Mouse (Mus musculus) kidney, postnatal 0 days (tissue): ENCODE measurements around the gene Senp6. TPM values are rescaled to one million over a fixed set of nuclear protein-coding genes. Genes with fewer than 3 reads are reported as not detected.
A peak's percentile ranks its signal among the peaks of the same experiment; 100 is the strongest.

Experiments used
- ATAC-seq: fragments of 200-750 bp; cut with Nextera tagmentation; replicated peaks from 2 replicates; pipeline ENCODE4 v1.8.0; 2017; ENCODE audit warnings: low read depth, moderate number of reproducible peaks, moderate TSS enrichment, moderate library complexity; ENCODE audit not compliant: low FRiP score
- DNase-seq: peaks from one replicate; pipeline ENCODE4 v3.0.0-alpha.2; 2016; ENCODE audit warnings: low spot score
- H3K27ac ChIP-seq: fragments of 300-500 bp; sonication (generic); 2 replicates; pipeline ENCODE4 v1.5.1; 2014; ENCODE audit warnings: mild to moderate bottlenecking
- H3K27me3 ChIP-seq: fragments of 300-500 bp; sonication (generic); 2 replicates; pipeline ENCODE4 v1.6.1; 2014; ENCODE audit warnings: low read length, mixed read lengths; ENCODE audit not compliant: insufficient read depth
- H3K36me3 ChIP-seq: fragments of 300-500 bp; sonication (generic); 2 replicates; pipeline ENCODE4 v1.6.1; 2014; ENCODE audit warnings: low read length, mixed read lengths; ENCODE audit not compliant: insufficient read depth
- H3K4me1 ChIP-seq: fragments of 300-500 bp; sonication (generic); replicated peaks from 2 replicates; pipeline ENCODE4 v1.6.1; 2014; ENCODE audit warnings: antibody characterized with exemption, low read length, mixed read lengths; ENCODE audit not compliant: insufficient read depth
- H3K4me2 ChIP-seq: fragments of 300-500 bp; sonication (generic); 2 replicates; pipeline ENCODE4 v1.6.1; 2014; ENCODE audit warnings: mild to moderate bottlenecking, low read length, moderate library complexity, mixed read lengths
- H3K4me3 ChIP-seq: fragments of 300-500 bp; sonication (generic); replicated peaks from 2 replicates; pipeline ENCODE4 v1.5.1; 2014; ENCODE audit warnings: low read depth, low read length
- H3K9ac ChIP-seq: fragments of 300-500 bp; sonication (generic); 2 replicates; pipeline ENCODE4 v1.6.1; 2014; ENCODE audit warnings: low read depth, low read length
- H3K9me3 ChIP-seq: fragments of 300-500 bp; sonication (generic); replicated peaks from 2 replicates; pipeline ENCODE4 v1.6.1; 2016; ENCODE audit warnings: low read length, inconsistent platforms, mixed read lengths
- CTCF ChIP-seq: IDR thresholded peaks from 2 replicates; pipeline ENCODE4 v1.5.1; 2016; ENCODE audit warnings: antibody characterized with exemption, low read depth, mild to moderate bottlenecking, moderate library complexity
- whole genome bisulfite sequencing: fragments of 180-500 bp; shearing (Covaris S2); extraction: QIAGEN DNeasy Blood & Tissue Kit; methylation state at CpG from one replicate; pipeline ENCODE4 v1.1.7; 2014; 5-methylcytosine and 5-hydroxymethylcytosine counted together
- polyA plus RNA-seq: library from polyadenylated mRNA; unstranded; fragments of >200 nt; fragmentation: Nextera tagmentation; extraction: Ambion mirVana; gene quantifications from 2 replicates; pipeline ENCODE4 v1.2.1, GENCODE M21; 2015

The Senp6 gene
- polyA plus RNA-seq, 1 experiment from 2014 or later, result 59.4 TPM

DNA sequence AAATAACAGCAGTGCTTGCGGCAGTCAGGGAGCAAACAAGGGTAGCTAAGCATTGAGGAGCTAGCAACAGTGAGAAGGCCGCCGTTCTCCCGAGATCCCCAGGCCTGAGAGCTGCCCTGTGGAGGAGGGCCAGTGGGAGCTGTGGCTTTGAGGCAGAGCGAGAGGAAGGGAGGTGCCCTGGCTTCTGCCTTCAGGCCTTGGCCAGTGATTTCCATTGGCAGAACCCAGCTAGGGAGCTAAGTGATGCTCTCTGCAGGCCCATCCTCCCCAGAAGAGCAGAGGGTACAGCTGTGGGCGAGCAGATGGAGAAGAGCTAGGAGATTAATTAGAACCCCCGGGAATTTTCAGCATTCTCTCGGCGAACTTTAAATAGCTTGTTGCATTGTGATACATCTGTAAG is 106.9 kb downstream of the Senp6 start:
- ATAC-seq (peak; percentile 71), DNase-seq (peak; percentile 70)
- no peak overlapping the region for H3K4me3 ChIP-seq
- H3K27ac ChIP-seq, result peak overlapping the region; percentile 61
- H3K36me3 ChIP-seq, result no peaks in the 10 kb centered on the region
- no peak overlapping the region for H3K9ac ChIP-seq
- no peaks in the 10 kb centered on the region for H3K27me3 ChIP-seq
- TF ChIP-seq CTCF, result no peak
- no peaks in the 10 kb centered on the region for H3K9me3 ChIP-seq
- WGBS, result 31% methylated on average over 9 of the region's 9 CpGs
- peak overlapping the region; percentile 10; the same call in 1 of the 2 replicates for H3K4me2 ChIP-seq
- peaks cover 4% of the 10 kb centered on the region; the same call in 1 of the 2 replicates for H3K4me1 ChIP-seq

DNA sequence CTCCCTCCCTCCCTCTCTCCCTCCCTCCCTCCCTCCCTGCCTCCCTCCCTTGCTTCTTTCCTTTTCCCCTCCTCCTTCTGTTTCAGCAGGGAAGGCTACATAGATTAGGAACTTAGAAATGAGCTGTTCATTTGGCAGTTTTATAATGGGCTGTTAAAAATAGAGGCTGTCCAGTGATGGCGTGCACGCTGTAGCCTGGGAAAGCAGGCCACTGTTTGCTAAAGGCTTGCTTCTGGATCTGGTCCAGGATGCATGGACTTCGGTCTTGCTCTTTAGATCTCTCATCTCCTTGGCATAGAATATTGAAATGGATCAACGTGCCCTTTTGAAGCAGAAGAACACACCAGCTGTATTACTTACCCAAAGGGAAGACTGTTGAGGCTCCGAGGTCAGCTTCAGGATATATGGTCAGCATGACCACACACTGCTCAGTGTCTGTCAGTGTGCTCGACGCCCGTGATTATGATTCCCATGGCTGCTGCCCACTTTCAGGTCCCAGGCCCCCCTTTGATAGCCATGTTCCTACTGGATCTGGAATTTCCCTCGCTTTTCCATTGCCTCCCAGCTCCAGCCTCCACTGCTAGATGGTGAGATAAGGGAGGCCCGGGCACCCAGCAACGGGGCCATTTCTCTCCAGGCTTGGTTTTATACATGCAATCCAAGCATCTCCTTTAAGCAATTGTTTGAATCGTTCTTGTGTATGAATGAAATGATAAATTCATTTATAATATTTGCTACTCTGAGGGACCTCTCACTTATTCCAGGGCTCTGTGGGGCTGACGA is 110.2 kb downstream of the Senp6 start:
- DNase-seq, result peak; percentile 55
- TF ChIP-seq CTCF, result no peak
- Histone ChIP-seq H3K4me2 (no peak overlapping the region), H3K36me3 (no peaks in the 10 kb centered on the region), H3K27me3 (no peaks in the 10 kb centered on the region), H3K9ac (no peak overlapping the region), H3K9me3 (no peaks in the 10 kb centered on the region), H3K4me1 (peaks cover 4% of the 10 kb centered on the region; the same call in 1 of the 2 replicates), H3K27ac (no peak overlapping the region), H3K4me3 (no peak overlapping the region)
- ATAC-seq, result 0 out of 2 replicates have a peak, but pooled peaks have one; percentile 19
- 43% methylated on average over 13 of the region's 13 CpGs for WGBS

DNA sequence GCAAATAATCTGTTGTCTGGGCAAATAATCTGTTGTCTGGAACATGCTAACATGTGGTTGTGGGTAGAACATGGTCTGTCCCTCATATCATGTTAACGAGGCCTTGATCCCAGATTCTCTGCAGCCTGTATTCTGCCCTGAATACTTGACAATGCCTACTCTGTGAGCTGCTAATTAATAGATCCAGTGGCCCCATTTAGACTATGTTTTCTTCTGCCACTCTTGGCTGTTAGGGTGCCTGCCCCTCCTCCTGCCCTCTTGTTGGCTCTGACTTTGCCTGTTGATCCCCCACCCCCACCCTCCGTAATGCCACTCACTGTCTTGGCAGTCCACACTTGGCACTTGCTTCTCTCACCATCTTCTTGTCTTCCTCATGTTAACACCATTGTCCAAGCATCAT is 112.0 kb downstream of the Senp6 start:
- no peak for TF ChIP-seq CTCF
- Histone ChIP-seq H3K9ac (no peak overlapping the region), H3K9me3 (no peaks in the 10 kb centered on the region), H3K36me3 (no peaks in the 10 kb centered on the region), H3K27me3 (no peaks in the 10 kb centered on the region), H3K4me1 (peaks cover 2% of the 10 kb centered on the region; the same call in 1 of the 2 replicates), H3K27ac (no peak overlapping the region), H3K4me2 (no peak overlapping the region), H3K4me3 (no peak overlapping the region)
- WGBS, result 88% methylated on average over 2 of the region's 2 CpGs
- DNase-seq (no peak), ATAC-seq (no peak)

DNA sequence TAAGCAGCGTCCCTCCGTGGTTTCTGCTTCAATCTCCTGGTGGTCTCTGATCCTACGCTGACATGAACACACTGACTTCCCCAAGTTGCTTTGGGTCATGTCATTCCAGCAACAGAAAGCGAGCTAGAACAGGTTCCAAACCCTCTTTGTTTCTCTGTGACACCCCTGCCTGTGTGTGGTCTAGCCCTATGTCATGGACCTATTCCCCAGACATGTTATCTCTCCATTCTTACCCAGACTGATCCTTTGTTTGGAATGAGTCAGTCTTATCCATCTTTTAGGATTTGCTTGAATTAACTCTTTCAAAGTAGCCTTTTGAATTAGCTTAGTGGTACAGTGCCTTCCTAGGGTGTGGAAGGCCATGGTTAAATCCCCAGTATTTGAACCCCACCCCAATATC is 113.0 kb downstream of the Senp6 start:
- H3K9me3 ChIP-seq, result no peaks in the 10 kb centered on the region
- no peak overlapping the region for H3K4me2 ChIP-seq
- H3K27me3 ChIP-seq, result no peaks in the 10 kb centered on the region
- H3K4me3 ChIP-seq, result no peak overlapping the region
- H3K4me1 ChIP-seq, result no peaks in the 10 kb centered on the region
- 73% methylated on average over 4 of the region's 4 CpGs for WGBS
- no peak for TF ChIP-seq CTCF
- no peak for DNase-seq
- no peaks in the 10 kb centered on the region for H3K36me3 ChIP-seq
- no peak overlapping the region for H3K9ac ChIP-seq
- H3K27ac ChIP-seq, result no peak overlapping the region
- no peak for ATAC-seq

DNA sequence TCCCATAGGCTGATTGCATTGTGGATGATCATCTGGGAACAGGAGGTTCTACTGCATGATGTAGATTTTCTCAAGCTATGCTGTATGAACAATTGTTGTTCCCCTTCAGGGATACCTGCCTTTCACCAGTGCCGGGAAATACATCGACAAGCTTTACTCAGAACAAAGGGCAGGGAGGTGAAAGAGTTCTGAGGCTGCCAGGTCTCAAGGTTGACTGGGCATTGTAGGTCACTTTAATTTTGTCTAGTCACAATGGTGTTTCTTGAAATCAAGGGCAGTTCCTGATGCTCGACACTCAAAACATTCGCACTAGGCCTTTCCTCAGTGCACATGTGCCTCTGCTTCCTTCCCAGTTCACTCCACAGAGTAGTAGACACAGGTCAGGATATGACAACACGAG is 114.1 kb downstream of the Senp6 start:
- 82% methylated on average over 5 of the region's 5 CpGs for WGBS

DNA sequence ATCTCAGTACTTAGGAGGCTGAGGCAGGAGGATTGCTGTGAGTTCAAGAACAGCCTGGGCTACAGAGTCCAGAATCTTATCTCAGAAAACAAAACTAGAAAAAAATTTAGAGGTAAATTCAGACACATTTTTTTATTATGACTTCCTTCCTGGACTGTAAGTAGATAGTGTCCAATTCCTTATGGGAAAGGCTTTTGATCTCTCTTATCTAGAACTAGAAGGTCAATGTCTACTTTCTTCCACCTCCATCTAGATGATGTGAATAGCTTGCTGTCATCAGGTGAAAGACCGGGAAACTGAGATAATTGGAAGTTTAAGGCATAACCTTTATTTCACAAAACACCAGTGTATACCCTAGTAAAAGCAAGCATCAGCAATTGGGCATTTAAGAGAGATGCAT is 115.0 kb downstream of the Senp6 start:
- Histone ChIP-seq H3K4me2 (no peak overlapping the region), H3K9ac (no peak overlapping the region), H3K27me3 (no peaks in the 10 kb centered on the region), H3K4me3 (no peak overlapping the region), H3K27ac (no peak overlapping the region), H3K9me3 (no peaks in the 10 kb centered on the region), H3K36me3 (no peaks in the 10 kb centered on the region), H3K4me1 (no peaks in the 10 kb centered on the region)
- no peak for TF ChIP-seq CTCF
- DNase-seq, result no peak
- 91% methylated on average over 1 of the region's 1 CpGs for WGBS
- ATAC-seq, result no peak

More for the DNA sequence above, 114.1 kb downstream of the Senp6 start:
- TF ChIP-seq CTCF, result no peak
- Histone ChIP-seq H3K4me2 (no peak overlapping the region), H3K4me3 (no peak overlapping the region), H3K36me3 (no peaks in the 10 kb centered on the region), H3K9ac (no peak overlapping the region), H3K27ac (no peak overlapping the region), H3K4me1 (no peaks in the 10 kb centered on the region), H3K27me3 (no peaks in the 10 kb centered on the region), H3K9me3 (no peaks in the 10 kb centered on the region)
- DNase-seq (no peak), ATAC-seq (no peak)
